Mouse (Mus musculus) myocyte (in vitro differentiated cells): ENCODE results near the gene Parp6. TPM values are rescaled to one million over a fixed set of nuclear protein-coding genes. Genes with fewer than 3 reads are reported as not detected.

Source experiments
- H3K27me3 ChIP-seq: one replicate; pipeline ENCODE4 v1.6.1; 2011; ENCODE audit not compliant: control insufficient read depth, insufficient read depth, insufficient read length
- H3K36me3 ChIP-seq: one replicate; pipeline ENCODE4 v1.6.1; 2011; ENCODE audit not compliant: control insufficient read depth, insufficient read depth
- H3K4me2 ChIP-seq: one replicate; pipeline ENCODE4 v1.6.1; 2011; ENCODE audit warnings: low read depth, control low read depth
- H3K4me3 ChIP-seq: one replicate; pipeline ENCODE4 v1.5.1; 2011; ENCODE audit warnings: mild to moderate bottlenecking, control low read depth, moderate library complexity
- H3K79me2 ChIP-seq: one replicate; pipeline ENCODE4 v1.6.1; 2011; ENCODE audit not compliant: control insufficient read depth, insufficient read depth
- H3ac ChIP-seq: one replicate; pipeline ENCODE4 v1.6.1; 2011; ENCODE audit not compliant: control insufficient read depth, insufficient read length
- CEBPB ChIP-seq: IDR thresholded peaks from 2 replicates; pipeline ENCODE4 v1.6.1; 2011; ENCODE audit warnings: mild to moderate bottlenecking, moderate library complexity; ENCODE audit not compliant: poor library complexity, insufficient read depth, severe bottlenecking
- E2F4 ChIP-seq: IDR thresholded peaks from one replicate; pipeline ENCODE4 v1.6.1; 2011; ENCODE audit warnings: mild to moderate bottlenecking, control low read depth, moderate library complexity; ENCODE audit not compliant: insufficient read depth
- MAX ChIP-seq: IDR thresholded peaks from one replicate; pipeline ENCODE4 v1.6.1; 2011; ENCODE audit warnings: low read depth, mild to moderate bottlenecking, control low read depth
- MYOD1 ChIP-seq, 3 experiments: IDR thresholded peaks; one replicate each; pipeline ENCODE4 v1.6.1; 2011; ENCODE audit warnings: control low read depth in 2 of 3, low read depth in 2 of 3, mild to moderate bottlenecking in 2 of 3, moderate library complexity in 1 of 3; ENCODE audit not compliant: insufficient read length in 2 of 3, control insufficient read depth in 1 of 3
- MYOG ChIP-seq, 3 experiments: IDR thresholded peaks; one replicate each; pipeline ENCODE4 v1.6.1; 2011; ENCODE audit warnings: control low read depth in 2 of 3, low read depth in 2 of 3, mild to moderate bottlenecking in 2 of 3; ENCODE audit not compliant: insufficient read length in 2 of 3, control insufficient read depth in 1 of 3, insufficient read depth in 1 of 3
- POLR2A ChIP-seq: IDR thresholded peaks from one replicate; pipeline ENCODE4 v1.6.1; 2011; ENCODE audit warnings: low read depth, mild to moderate bottlenecking, control low read depth, moderate library complexity; ENCODE audit not compliant: insufficient read length
- POLR2AphosphoS2 ChIP-seq: IDR thresholded peaks from one replicate; pipeline ENCODE4 v1.6.1; 2011; ENCODE audit warnings: low read depth, control low read depth; ENCODE audit not compliant: insufficient read length
- REST ChIP-seq: IDR thresholded peaks from one replicate; pipeline ENCODE4 v1.6.1; 2011; ENCODE audit warnings: mild to moderate bottlenecking, control low read depth, moderate library complexity; ENCODE audit not compliant: insufficient read depth, insufficient read length
- SRF ChIP-seq: IDR thresholded peaks from one replicate; pipeline ENCODE4 v1.6.1; 2011; ENCODE audit warnings: low read depth; ENCODE audit not compliant: control insufficient read depth, insufficient read length
- TCF12 ChIP-seq: IDR thresholded peaks from one replicate; pipeline ENCODE4 v1.6.1; 2011; ENCODE audit warnings: mild to moderate bottlenecking, control low read depth; ENCODE audit not compliant: poor library complexity, insufficient read depth, severe bottlenecking
- TCF3 ChIP-seq: IDR thresholded peaks from one replicate; pipeline ENCODE4 v1.6.1; 2011; ENCODE audit warnings: low read depth, control low read depth; ENCODE audit not compliant: insufficient read length
- USF1 ChIP-seq: IDR thresholded peaks from one replicate; pipeline ENCODE4 v1.6.1; 2011; ENCODE audit warnings: low read depth, mild to moderate bottlenecking, control low read depth, moderate library complexity
- polyA plus RNA-seq: library from polyadenylated mRNA; unstranded; fragments of >200 nt; fragmentation: generic; extraction: Trizol; gene quantifications from one replicate; pipeline ENCODE4 v1.2.1, GENCODE M21; 2012; ENCODE audit warnings: missing spikeins

Gene Parp6
- polyA plus RNA-seq, 1 experiment, result 11.4 TPM

DNA sequence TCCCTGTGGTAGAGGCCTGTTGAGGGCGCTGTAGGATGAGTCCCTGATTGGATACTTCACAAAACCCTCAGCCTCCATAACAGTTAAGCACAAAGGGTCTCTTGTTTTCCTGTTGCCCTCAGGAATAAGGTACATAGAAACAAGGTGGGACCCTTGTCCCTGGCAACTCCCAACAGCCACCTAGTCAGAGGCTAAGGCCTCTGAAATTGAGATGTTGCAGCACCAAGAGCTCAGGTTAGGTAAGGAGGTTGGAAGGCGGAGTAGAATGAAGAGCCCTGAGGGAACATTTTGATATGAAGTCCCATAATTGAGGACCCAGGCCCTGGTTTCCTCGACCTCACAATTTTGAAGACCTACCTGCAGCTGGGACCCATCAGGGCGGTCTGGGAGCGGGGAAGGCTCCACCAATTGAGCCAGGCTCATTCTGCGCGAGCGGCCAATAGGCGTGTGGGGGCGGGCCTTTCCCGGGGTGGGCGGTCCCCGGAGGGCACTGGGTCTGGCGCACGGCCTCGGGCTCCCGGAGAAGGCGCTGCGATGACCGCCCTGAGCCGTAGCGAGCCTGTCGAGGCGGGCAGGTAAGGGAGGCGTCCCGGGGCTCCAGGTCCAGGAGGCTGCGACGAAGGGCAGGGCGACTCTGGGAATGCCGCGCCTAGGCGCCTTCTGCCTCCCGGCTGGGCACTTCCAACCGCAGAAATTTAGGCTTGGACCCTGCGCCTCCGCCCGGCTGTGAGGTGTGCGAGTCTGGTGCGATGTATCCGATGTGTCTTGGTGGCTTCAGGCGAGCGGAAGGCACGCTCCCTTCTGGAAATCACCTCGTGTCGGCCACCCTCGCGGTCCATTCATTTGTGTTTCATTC lies 62.8 kb downstream of the Parp6 start, which contains the start of gene Gramd2:
TSS of gene Gramd2 (plus strand) at position 467 of the 856 bp plus-strand sequence.
- H3K4me3 ChIP-seq, result no peak within 1 kb of the TSS
- peak; percentile 49 for TF ChIP-seq POLR2A
- no peak for TF ChIP-seq TCF3
- TF ChIP-seq POLR2AphosphoS2, result peak; percentile 96
- no peaks in the 10 kb centered on the region for H3K27me3 ChIP-seq
- no peak within 1 kb of the TSS for H3K4me2 ChIP-seq
- H3ac ChIP-seq, result no peak within 1 kb of the TSS
- peaks cover 42% of the 10 kb centered on the region for H3K36me3 ChIP-seq
- H3K79me2 ChIP-seq, result no peaks in the 10 kb centered on the region

DNA sequence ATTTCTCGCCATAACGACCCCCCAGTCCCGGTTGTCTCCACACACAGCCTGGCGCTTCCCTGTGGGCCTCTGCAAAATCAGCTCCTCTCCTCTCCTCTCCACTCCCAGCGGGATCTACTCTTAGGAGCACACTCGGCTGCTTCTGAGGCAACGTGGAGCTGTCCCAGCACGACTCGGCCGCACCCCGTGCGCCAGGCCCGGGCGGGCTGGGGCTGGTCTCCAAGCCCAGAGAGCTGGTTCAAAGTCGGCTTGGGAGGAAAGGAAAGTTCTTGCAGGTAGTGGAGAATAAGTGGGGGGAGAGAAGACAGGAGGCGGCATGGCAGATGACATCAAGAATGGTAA lies 63.4 kb downstream of the Parp6 start:
- Histone ChIP-seq H3K4me2 (no peak overlapping the region), H3K27me3 (no peaks in the 10 kb centered on the region), H3K36me3 (peaks cover 40% of the 10 kb centered on the region), H3ac (no peak overlapping the region), H3K4me3 (no peak overlapping the region), H3K79me2 (no peaks in the 10 kb centered on the region)
- TF ChIP-seq MAX, result no peak
- no peak for TF ChIP-seq POLR2AphosphoS2
- TF ChIP-seq MYOD1 (IDR thresholded peaks at IDR 0.05; ENCODE audit: control insufficient read depth in 1 of 3, insufficient read length in 2 of 3, low read depth in 2 of 3), result no peak
- TF ChIP-seq CEBPB, result no peak
- TF ChIP-seq POLR2A, result no peak
- TF ChIP-seq MYOG (IDR thresholded peaks at IDR 0.05; ENCODE audit: control insufficient read depth in 1 of 3, insufficient read depth in 1 of 3, insufficient read length in 2 of 3, low read depth in 2 of 3), result no peak
- TF ChIP-seq E2F4, result no peak
- no peak for TF ChIP-seq TCF3
- TF ChIP-seq USF1, result no peak
- TF ChIP-seq SRF, result no peak
- TF ChIP-seq TCF12, result no peak
- TF ChIP-seq REST, result no peak

DNA sequence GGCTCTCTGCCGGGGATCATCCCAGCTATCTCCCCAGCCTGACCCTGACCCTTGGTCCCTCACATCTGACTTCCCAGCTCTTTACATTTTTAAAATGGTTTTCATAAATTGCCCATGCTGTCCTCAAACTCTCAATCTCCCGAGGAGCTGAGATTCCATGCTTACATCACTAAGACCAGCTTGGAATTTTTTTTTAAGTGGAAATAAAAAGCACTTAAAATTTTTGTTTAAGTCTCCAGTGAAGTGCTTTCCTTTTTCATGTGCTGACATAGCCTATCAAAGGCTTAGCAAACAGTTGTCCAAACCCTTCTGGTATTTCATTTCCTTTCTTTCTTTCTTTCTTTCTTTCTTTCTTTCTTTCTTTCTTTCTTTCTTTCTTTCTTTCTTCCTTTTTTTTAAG lies 66.9 kb downstream of the Parp6 start:
- Histone ChIP-seq H3K36me3 (peaks cover 8% of the 10 kb centered on the region), H3ac (no peak overlapping the region), H3K27me3 (no peaks in the 10 kb centered on the region), H3K79me2 (no peaks in the 10 kb centered on the region), H3K4me3 (no peak overlapping the region), H3K4me2 (no peak overlapping the region)
- no peak for TF ChIP-seq MYOG (IDR thresholded peaks at IDR 0.05; ENCODE audit: control insufficient read depth in 1 of 3, insufficient read depth in 1 of 3, insufficient read length in 2 of 3, low read depth in 2 of 3)

DNA sequence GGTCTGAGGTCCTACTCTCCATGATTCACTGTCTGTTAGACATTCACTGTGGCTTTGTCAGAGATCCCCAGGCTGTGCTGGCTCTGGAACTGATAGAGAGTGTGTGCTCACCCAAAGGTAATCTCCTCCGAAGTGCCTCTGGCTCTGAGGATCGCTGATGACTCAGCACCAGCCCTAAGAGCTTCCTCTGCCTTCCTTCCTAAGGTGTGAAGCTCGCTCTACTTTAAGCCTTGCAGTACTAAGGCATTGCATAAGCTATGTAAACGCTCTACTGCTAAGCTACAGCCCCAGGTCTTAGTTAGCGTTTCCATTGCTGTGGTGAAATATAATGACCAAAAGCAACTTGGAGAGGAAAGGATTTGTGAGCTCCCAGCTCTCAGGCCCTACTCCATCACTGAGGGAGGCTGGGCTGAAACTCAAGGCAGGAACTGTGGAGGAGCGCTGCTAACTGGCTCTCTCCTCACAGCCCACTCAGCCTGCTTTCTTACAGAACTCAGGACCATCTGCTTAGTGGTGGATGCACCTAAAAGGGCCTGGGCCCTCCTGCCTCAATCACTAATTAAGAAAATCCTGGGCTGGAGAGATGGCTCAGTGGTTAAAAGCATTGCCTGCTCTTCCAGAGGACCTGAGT lies 70.4 kb downstream of the Parp6 start:
- Histone ChIP-seq H3ac (no peak overlapping the region), H3K4me3 (no peak overlapping the region), H3K4me2 (peak overlapping the region; percentile 21), H3K79me2 (no peaks in the 10 kb centered on the region), H3K36me3 (no peaks in the 10 kb centered on the region), H3K27me3 (no peaks in the 10 kb centered on the region)
- no peak for TF ChIP-seq MYOG (IDR thresholded peaks at IDR 0.05; ENCODE audit: control insufficient read depth in 1 of 3, insufficient read depth in 1 of 3, insufficient read length in 2 of 3, low read depth in 2 of 3)
- TF ChIP-seq POLR2A, result no peak
- no peak for TF ChIP-seq SRF
- no peak for TF ChIP-seq E2F4
- TF ChIP-seq USF1, result no peak
- TF ChIP-seq CEBPB, result no peak
- TF ChIP-seq MYOD1 (IDR thresholded peaks at IDR 0.05; ENCODE audit: control insufficient read depth in 1 of 3, insufficient read length in 2 of 3, low read depth in 2 of 3), result no peak
- no peak for TF ChIP-seq REST
- no peak for TF ChIP-seq MAX
- no peak for TF ChIP-seq TCF12
- TF ChIP-seq TCF3, result no peak
- no peak for TF ChIP-seq POLR2AphosphoS2

DNA sequence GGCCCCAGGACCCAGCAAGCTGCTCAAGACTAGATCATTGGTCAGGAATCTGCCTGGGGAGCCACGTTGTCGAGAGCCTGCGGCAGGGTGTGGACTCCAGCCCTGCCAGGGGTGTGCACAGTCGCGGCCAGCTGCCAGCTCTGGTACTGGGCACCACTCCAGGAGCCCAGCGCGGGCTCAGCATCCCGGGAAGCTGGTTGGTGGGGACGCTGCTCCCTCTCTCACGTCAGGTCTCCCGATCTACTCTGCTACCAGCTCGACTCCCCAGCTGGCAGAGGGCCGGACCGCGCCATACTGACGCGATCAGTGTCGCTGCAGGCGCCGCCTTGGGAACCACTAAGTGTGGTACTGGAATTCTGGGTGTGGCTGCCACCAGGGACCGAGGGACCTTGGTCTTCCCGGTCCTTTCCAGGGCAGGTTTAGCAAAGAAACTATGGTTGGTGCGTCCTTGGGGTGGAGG lies 74.6 kb downstream of the Parp6 start:
- no peak overlapping the region for H3ac ChIP-seq
- peaks cover 6% of the 10 kb centered on the region for H3K79me2 ChIP-seq
- H3K27me3 ChIP-seq, result no peaks in the 10 kb centered on the region
- TF ChIP-seq MAX, result no peak
- peak in 2 of 3 experiments; percentile 66 to 82 for TF ChIP-seq MYOG (IDR thresholded peaks at IDR 0.05; ENCODE audit: control insufficient read depth in 1 of 3, insufficient read depth in 1 of 3, insufficient read length in 2 of 3, low read depth in 2 of 3)
- TF ChIP-seq POLR2AphosphoS2, result peak; percentile 54
- peak in 2 of 3 experiments; percentile 49 to 79 for TF ChIP-seq MYOD1 (IDR thresholded peaks at IDR 0.05; ENCODE audit: control insufficient read depth in 1 of 3, insufficient read length in 2 of 3, low read depth in 2 of 3)
- peak; percentile 63 for TF ChIP-seq POLR2A
- no peak for TF ChIP-seq TCF12
- H3K36me3 ChIP-seq, result no peaks in the 10 kb centered on the region
- peak overlapping the region; percentile 30 for H3K4me3 ChIP-seq
- peak overlapping the region; percentile 91 for H3K4me2 ChIP-seq
